Mouse (Mus musculus) limb, embryonic 14.5 days (tissue): ENCODE measurements around the gene Samsn1. TPM values are rescaled to one million over a fixed set of nuclear protein-coding genes. Genes with fewer than 3 reads are reported as not detected.

ENCODE experiments used
- ATAC-seq: fragments of 200-750 bp; cut with Nextera tagmentation; 2 replicates; pipeline ENCODE4 v1.8.0; 2017; ENCODE audit warnings: low read depth, moderate number of reproducible peaks, moderate TSS enrichment; ENCODE audit not compliant: low FRiP score
- DNase-seq: peaks from one replicate; pipeline ENCODE4 v3.0.0-alpha.2; 2015; ENCODE audit warnings: low spot score
- H3K27ac ChIP-seq: fragments of 300-500 bp; sonication (generic); replicated peaks from 2 replicates; pipeline ENCODE4 v1.5.1; 2014; ENCODE audit warnings: low read depth, mild to moderate bottlenecking, low read length, moderate library complexity, mixed read lengths
- H3K27me3 ChIP-seq: fragments of 300-500 bp; sonication (generic); 2 replicates; pipeline ENCODE4 v1.6.1; 2014; ENCODE audit warnings: low read length, mixed read lengths; ENCODE audit not compliant: control insufficient read depth, insufficient read depth
- H3K36me3 ChIP-seq: fragments of 300-500 bp; sonication (generic); 2 replicates; pipeline ENCODE4 v1.6.1; 2014; ENCODE audit warnings: mild to moderate bottlenecking, low read length, moderate library complexity, mixed read lengths; ENCODE audit not compliant: control insufficient read depth, insufficient read depth
- H3K4me1 ChIP-seq: fragments of 300-500 bp; sonication (generic); 2 replicates; pipeline ENCODE4 v1.6.1; 2014; ENCODE audit warnings: antibody characterized with exemption, low read length, mixed read lengths; ENCODE audit not compliant: control insufficient read depth, insufficient read depth
- H3K4me2 ChIP-seq: fragments of 300-500 bp; sonication (generic); replicated peaks from 2 replicates; pipeline ENCODE4 v1.6.1; 2014; ENCODE audit warnings: low read depth, mild to moderate bottlenecking, low read length, moderate library complexity; ENCODE audit not compliant: severe bottlenecking
- H3K4me3 ChIP-seq: fragments of 300-500 bp; sonication (generic); replicated peaks from 2 replicates; pipeline ENCODE4 v1.5.1; 2014; ENCODE audit warnings: low read length
- H3K9ac ChIP-seq: fragments of 300-500 bp; sonication (generic); 2 replicates; pipeline ENCODE4 v1.6.1; 2014; ENCODE audit warnings: mild to moderate bottlenecking, low read depth, low read length, moderate library complexity; ENCODE audit not compliant: severe bottlenecking
- H3K9me3 ChIP-seq: fragments of 300-500 bp; sonication (generic); 2 replicates; pipeline ENCODE4 v1.6.1; 2016; ENCODE audit warnings: low read length; ENCODE audit not compliant: control insufficient read depth
- POLR2A ChIP-seq: fragments of 200-500 bp; IDR thresholded peaks from 2 replicates; pipeline ENCODE4 v1.8.0; 2012; ENCODE audit warnings: inconsistent platforms, mild to moderate bottlenecking, moderate library complexity, borderline replicate concordance; ENCODE audit not compliant: insufficient read depth, insufficient read length; ENCODE audit errors: extremely low read depth
- WGBS: fragments of 180-500 bp; shearing (Covaris S2); extraction: QIAGEN DNeasy Blood & Tissue Kit; methylation state at CpG from one replicate; pipeline ENCODE4 v1.1.7; 2014; 5-methylcytosine and 5-hydroxymethylcytosine counted together
- polyA plus RNA-seq, 2 experiments: library from polyadenylated mRNA; depleted of rRNA in 1 of 2; stranded (reverse) in 1 of 2; unstranded in 1 of 2; fragments of >200 nt; fragmentation: Nextera tagmentation in 1 of 2; extraction: Ambion mirVana in 1 of 2; gene quantifications; 2 replicates each; pipeline versions ENCODE4 v1.2.1 to v1.2.3; 2012 to 2014

Gene Samsn1
- polyA plus RNA-seq, 2 experiments = 3.2 to 4.1 TPM

DNA sequence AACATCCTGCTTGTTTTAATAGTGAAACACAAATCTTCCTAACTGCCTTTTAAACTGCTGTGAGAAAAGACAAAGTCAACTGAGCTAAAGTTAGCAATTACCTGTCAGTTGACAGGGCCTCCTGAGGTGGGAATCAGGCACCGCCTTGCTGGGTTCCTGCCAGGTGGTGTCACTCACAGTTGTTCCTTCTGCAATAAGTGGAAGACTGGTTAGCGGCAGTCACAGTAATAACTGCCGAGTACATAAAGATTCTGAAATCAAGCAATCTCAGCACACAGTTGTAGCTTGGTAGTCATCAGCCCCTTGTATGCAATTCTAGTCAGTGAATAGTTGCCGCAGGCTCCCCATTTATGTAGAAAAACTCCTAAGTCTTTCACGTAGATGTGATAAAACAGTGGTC lies 44.3 kb downstream of the Samsn1 start:
- TF ChIP-seq POLR2A = no peak

DNA sequence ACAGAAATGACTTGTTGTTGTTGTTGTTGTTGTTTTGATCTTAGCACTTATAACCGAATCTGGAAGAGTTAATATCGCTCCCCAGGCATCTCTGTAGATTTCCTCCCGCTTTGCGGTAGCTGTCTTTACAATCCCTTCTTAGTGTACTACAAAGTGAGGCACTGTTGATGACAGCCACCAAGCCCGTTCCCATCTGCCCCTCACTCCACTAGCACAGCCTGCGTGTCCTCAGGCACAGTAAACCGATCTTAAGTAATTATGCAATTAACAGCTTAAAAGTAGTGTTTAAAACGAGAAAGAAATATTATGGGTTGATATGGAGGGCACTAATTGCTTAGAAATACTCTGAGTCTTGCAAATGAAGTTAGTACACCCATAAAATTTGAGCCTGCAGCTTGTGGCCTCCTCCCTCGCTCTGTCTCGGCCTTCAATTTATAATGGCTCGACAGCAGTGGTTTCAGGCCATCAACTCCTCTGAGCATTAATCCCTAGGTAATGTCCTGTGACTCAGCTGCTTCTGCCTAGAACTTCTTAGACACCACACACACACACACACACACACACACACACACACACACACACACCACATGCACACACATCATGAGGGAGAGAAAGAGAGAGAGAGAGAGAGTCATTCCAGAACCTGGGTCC lies 46.3 kb downstream of the Samsn1 start:
- Histone ChIP-seq H3K9ac (no peak overlapping the region), H3K9me3 (no peaks in the 10 kb centered on the region), H3K4me1 (no peaks in the 10 kb centered on the region), H3K27me3 (no peaks in the 10 kb centered on the region), H3K4me3 (no peak overlapping the region), H3K4me2 (no peak overlapping the region), H3K36me3 (no peaks in the 10 kb centered on the region), H3K27ac (no peak overlapping the region)
- DNase-seq = no peak
- no peak for ATAC-seq
- TF ChIP-seq POLR2A = no peak
- 28% methylated on average over 11 of the region's 11 CpGs for WGBS

More for the DNA sequence above, 44.3 kb downstream of the Samsn1 start:
- no peaks in the 10 kb centered on the region for H3K27me3 ChIP-seq
- no peaks in the 10 kb centered on the region for H3K9me3 ChIP-seq
- H3K4me1 ChIP-seq = no peaks in the 10 kb centered on the region
- no peak overlapping the region for H3K27ac ChIP-seq
- 71% methylated on average over 5 of the region's 5 CpGs for WGBS
- no peak overlapping the region for H3K4me3 ChIP-seq
- H3K36me3 ChIP-seq = no peaks in the 10 kb centered on the region
- no peak overlapping the region for H3K9ac ChIP-seq
- no peak for DNase-seq
- H3K4me2 ChIP-seq = no peak overlapping the region
- no peak for ATAC-seq

DNA sequence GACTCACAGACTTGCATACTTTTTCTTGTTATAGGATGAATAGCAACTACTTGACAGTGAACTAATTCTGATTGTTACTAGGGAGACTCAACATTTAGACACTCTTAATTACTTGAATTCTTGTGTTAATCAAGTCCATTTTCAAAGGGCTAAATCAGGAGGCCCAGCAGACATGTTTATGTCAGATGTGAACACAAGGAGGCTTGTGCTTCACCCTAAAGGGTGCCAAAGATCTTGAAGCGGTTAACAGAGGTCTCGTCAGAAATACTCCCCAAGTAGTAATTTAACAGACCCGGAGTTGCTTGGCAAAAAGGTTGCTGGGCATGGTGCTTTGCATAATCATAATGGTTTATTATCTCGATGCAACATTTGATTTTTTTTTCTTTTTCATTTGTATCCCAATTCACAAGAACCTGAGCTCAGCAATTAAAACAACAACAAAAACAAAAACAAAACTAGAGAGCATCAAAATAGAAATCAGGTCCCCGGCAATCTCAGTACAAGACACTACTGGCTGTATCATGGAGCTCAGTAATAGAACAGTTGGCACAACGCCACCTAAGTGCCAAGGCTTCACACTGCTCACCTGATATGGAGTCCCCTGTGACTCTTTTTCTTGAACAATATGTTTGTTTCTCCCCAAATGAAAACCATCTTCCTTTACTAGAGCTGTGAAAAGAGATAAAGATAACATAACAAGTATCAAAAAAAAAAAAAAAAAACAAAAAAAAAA lies 51.6 kb downstream of the Samsn1 start:
- DNase-seq (no peak), ATAC-seq (no peak)
- Histone ChIP-seq H3K4me3 (no peak overlapping the region), H3K4me1 (no peaks in the 10 kb centered on the region), H3K27me3 (no peaks in the 10 kb centered on the region), H3K36me3 (no peaks in the 10 kb centered on the region), H3K9me3 (no peaks in the 10 kb centered on the region), H3K9ac (no peak overlapping the region), H3K4me2 (no peak overlapping the region), H3K27ac (no peak overlapping the region)
- no peak for TF ChIP-seq POLR2A
- 76% methylated on average over 6 of the region's 6 CpGs for whole genome bisulfite sequencing

DNA sequence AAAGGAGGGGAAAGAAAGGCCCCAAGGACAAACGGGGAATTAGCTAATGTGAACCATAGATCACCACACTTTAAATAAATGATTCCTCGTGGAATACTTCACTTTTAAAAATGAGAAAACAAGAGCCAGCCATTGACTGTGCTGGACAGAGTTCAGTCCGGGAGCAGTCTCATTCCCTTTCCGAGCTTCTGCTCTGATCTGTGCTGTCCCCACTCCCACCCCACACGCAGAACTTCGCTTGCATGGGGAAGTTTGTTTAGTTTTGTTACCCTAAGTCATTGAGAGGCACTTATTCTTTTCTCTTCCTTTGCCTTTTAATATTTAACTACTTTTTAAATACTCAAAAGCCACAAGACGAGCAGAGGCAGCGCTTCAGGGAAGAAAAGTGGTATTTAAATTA lies 60.1 kb downstream of the Samsn1 start:
- no peak for TF ChIP-seq POLR2A
- H3K9ac ChIP-seq = no peak overlapping the region

DNA sequence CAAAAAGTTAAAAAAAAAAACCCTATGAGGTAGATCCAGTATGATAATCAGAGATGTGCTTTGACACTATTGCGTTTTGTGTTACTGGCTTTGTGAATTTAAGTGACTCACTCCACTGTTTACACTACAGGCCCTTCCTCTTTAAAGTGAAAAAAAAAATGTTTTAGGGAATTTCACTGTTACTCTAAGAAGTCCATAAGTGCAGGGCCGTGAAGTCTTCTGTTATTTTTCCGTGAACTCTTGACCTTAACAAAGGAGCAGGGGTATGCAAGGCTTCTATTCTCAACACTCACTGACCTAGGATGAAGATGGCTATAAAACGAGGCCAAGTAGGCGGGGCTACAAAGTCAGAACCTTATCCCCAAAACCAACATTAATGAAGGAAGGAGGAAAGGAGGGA lies 60.6 kb downstream of the Samsn1 start:
- Histone ChIP-seq H3K27ac (no peak overlapping the region), H3K9ac (no peak overlapping the region), H3K4me3 (no peak overlapping the region), H3K4me1 (no peaks in the 10 kb centered on the region), H3K36me3 (no peaks in the 10 kb centered on the region), H3K4me2 (no peak overlapping the region), H3K27me3 (no peaks in the 10 kb centered on the region), H3K9me3 (no peaks in the 10 kb centered on the region)
- WGBS = 56% methylated on average over 5 of the region's 5 CpGs
- TF ChIP-seq POLR2A = no peak
- DNase-seq (no peak), ATAC-seq (no peak)

More for the DNA sequence above, 60.1 kb downstream of the Samsn1 start:
- Histone ChIP-seq H3K36me3 (no peaks in the 10 kb centered on the region), H3K4me1 (no peaks in the 10 kb centered on the region), H3K27me3 (no peaks in the 10 kb centered on the region), H3K4me2 (no peak overlapping the region), H3K9me3 (no peaks in the 10 kb centered on the region), H3K27ac (no peak overlapping the region), H3K4me3 (no peak overlapping the region)
- ATAC-seq = no peak
- WGBS = 68% methylated on average over 8 of the region's 8 CpGs
- DNase-seq = no peak
